Mouse (Mus musculus) embryo, embryonic 11.5 days (tissue): ENCODE measurements around the gene Rac1.

ENCODE experiments used
- DNase-seq: peaks from one replicate; pipeline ENCODE4 v3.0.0-alpha.2; 2012; ENCODE audit warnings: low read depth, low spot score

Gene Rac1

GRCm38 (mm10) chr5:143493163-143493562, 34.7 kb downstream of the Rac1 start:
- no peak for DNase-seq

- no peak for DNase-seq
Measured at GRCm38 (mm10) chr5:143491736-143492135, 36.1 kb downstream of the Rac1 start.

GRCm38 (mm10) chr5:143489749-143490342, 38.0 kb downstream of the Rac1 start:
- DNase-seq: no peak

- no peak for DNase-seq
Measured at GRCm38 (mm10) chr5:143487998-143488397, 39.8 kb downstream of the Rac1 start.

- no peak for DNase-seq
Measured at GRCm38 (mm10) chr5:143487193-143487592, 40.6 kb downstream of the Rac1 start.

- DNase-seq: no peak
Measured at GRCm38 (mm10) chr5:143484955-143485354, 42.9 kb downstream of the Rac1 start.

GRCm38 (mm10) chr5:143477901-143478300, 49.9 kb downstream of the Rac1 start:
- no peak for DNase-seq

GRCm38 (mm10) chr5:143476013-143476412, 51.8 kb downstream of the Rac1 start:
- no peak for DNase-seq

GRCm38 (mm10) chr5:143475153-143475844, 52.5 kb downstream of the Rac1 start:
- DNase-seq: no peak

GRCm38 (mm10) chr5:143471953-143472618, 55.8 kb downstream of the Rac1 start:
- DNase-seq: no peak

- DNase-seq: no peak
Measured at GRCm38 (mm10) chr5:143471165-143471546, 56.7 kb downstream of the Rac1 start.

- DNase-seq: no peak
Measured at GRCm38 (mm10) chr5:143470421-143471164, 57.2 kb downstream of the Rac1 start.

GRCm38 (mm10) chr5:143469628-143470027, 58.2 kb downstream of the Rac1 start:
- DNase-seq: no peak

GRCm38 (mm10) chr5:143467931-143468330, 59.9 kb downstream of the Rac1 start:
- DNase-seq: no peak

- no peak for DNase-seq
Measured at GRCm38 (mm10) chr5:143466891-143467669, 60.8 kb downstream of the Rac1 start.

- DNase-seq: no peak
Measured at GRCm38 (mm10) chr5:143465156-143466085, 62.4 kb downstream of the Rac1 start.

GRCm38 (mm10) chr5:143464757-143465118, 63.1 kb downstream of the Rac1 start:
- no peak for DNase-seq

GRCm38 (mm10) chr5:143464100-143464756, 63.6 kb downstream of the Rac1 start, which contains the start of gene Daglb:
Gene Daglb, plus strand, starts transcription at chr5:143464584.
- peak; percentile 90 for DNase-seq

- no peak for DNase-seq
Measured at GRCm38 (mm10) chr5:143463671-143464070, 64.2 kb downstream of the Rac1 start.
